Mouse (Mus musculus) bone marrow, adult 2 months (tissue): Measurements from ENCODE around the gene Akt1. TPM values are rescaled to one million over a fixed set of nuclear protein-coding genes. Genes with fewer than 3 reads are reported as not detected.
A peak's percentile ranks its signal among the peaks of the same experiment; 100 is the strongest.

Source experiments
- H3K27ac ChIP-seq: fragments of 200-500 bp; 2 replicates; pipeline ENCODE4 v1.5.1; 2012; ENCODE audit warnings: low read depth, mild to moderate bottlenecking, control low read depth, inconsistent platforms, low read length; ENCODE audit not compliant: control insufficient read depth, poor library complexity, insufficient read depth
- H3K4me1 ChIP-seq: fragments of 200-500 bp; 2 replicates; pipeline ENCODE4 v1.6.1; 2011; ENCODE audit warnings: low read length; ENCODE audit not compliant: control insufficient read depth, insufficient read depth
- H3K4me3 ChIP-seq: fragments of 200-500 bp; replicated peaks from 2 replicates; pipeline ENCODE3; 2011; ENCODE audit warnings: mild to moderate bottlenecking, low read depth, low read length, control low read depth; ENCODE audit not compliant: control insufficient read depth
- CTCF ChIP-seq: fragments of 200-500 bp; IDR thresholded peaks from 2 replicates; pipeline ENCODE4 v1.5.1; 2011; ENCODE audit warnings: low read length, control low read depth; ENCODE audit not compliant: control insufficient read depth, insufficient read depth
- POLR2A ChIP-seq: fragments of 200-500 bp; IDR thresholded peaks from 2 replicates; pipeline ENCODE4 v1.6.1; 2011; ENCODE audit warnings: low read depth, mild to moderate bottlenecking, control low read depth, low read length, borderline replicate concordance; ENCODE audit not compliant: control insufficient read depth
- WGBS: fragments of 180-500 bp; shearing (Covaris S2); methylation state at CpG from one replicate; pipeline ENCODE4 v1.1.7; 2018; 5-methylcytosine and 5-hydroxymethylcytosine counted together
- polyA plus RNA-seq: library from polyadenylated mRNA; stranded (reverse); fragments of >200 nt; gene quantifications from 2 replicates; pipeline ENCODE4 v1.2.4, GENCODE M21; 2011; ENCODE audit warnings: low replicate concordance; ENCODE audit not compliant: missing spikeins, insufficient read depth, insufficient read length

The Akt1 gene
- 39.8 and 56.1 TPM in 2 replicates for polyA plus RNA-seq

DNA sequence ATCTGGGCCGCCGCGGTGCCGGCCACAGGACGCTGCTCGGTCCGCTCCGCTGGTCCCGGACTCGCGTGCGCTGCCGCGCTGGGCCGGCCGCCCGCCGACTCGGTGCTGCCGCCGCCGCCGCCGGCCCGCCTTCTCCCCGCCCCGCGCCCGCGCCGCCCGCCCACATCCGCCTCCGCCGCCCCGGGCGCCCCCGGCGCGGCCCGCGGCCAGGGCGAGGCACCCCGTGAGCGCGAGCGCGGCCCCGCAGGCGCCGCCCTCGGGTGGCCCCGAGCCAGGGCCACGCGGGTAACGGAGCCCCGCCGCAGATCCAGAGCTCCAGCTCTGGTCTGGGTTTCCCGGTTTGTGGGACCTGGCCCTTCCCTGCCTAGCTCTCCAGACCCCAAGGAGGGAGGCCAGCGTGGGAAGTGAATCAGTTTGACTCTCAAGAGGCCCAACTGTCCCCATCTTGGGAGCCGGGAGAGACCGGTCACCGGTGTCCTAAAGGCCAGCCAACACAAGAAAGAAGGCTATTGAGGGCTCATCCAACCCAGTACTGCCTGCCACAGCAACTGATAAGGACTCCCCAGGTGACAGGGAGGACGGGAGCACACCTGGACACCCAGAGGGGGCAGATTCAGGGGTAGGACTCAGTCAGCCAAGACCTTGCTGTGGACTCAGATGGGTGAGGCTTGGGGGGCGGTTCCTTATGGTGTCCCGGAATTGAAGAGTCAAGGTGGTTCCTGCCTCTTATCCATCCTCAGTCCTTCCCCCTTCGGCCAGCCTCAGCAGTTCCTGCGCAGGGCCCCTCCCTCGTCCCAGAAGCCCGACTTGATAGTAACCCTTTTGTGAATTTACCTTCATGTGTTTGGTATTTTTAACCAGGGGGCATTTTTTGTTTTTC, at the start of gene Akt1:
TSS of gene Akt1 (minus strand) at position 753 of the 880 bp plus-strand sequence.
- no peaks in the 10 kb centered on the region; the same call in 1 of the 2 replicates for H3K4me1 ChIP-seq
- peak; percentile 16; the same call in 1 of the 2 replicates for TF ChIP-seq POLR2A
- TF ChIP-seq CTCF, result no peak
- H3K4me3 ChIP-seq, result peak within 1 kb of the TSS; percentile 75
- WGBS, result 8% methylated on average over 70 of the region's 70 CpGs
- peak within 1 kb of the TSS; percentile 94 for H3K27ac ChIP-seq

DNA sequence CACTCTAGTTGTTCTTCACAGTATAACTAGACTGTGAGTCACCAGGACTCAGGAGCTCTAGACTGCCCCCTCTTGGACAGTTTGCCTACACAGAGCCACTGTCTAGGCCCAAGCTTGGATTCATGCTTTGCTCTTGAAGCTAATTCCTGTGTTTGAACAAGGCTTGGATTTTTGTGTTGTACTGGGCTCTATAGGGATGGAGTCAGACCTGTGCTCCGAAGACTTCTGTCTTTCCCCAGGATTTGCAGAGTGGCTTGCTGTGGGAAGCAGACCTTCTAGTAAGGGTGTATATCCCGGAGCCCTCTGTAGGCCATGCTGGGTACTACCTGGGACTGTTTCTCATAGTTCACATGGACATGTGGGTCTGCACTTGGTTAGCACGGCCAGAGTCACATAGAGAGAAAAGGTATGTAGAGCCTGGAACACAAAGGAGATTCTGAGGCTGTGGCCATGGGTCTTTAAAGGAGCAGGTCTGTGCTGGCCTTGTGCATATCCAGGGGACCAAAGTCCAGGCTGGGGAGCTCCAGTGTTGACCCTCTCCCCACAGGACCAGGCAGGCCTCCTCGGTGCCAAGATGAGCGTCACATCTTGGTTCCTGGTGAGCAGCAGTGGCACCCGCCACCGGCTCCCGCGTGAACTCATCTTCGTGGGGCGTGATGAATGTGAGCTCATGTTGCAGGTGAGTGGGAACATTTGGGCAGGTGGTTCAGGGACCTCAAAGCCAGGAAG, 49.6 kb upstream of the Akt1 start:
- no peak for TF ChIP-seq POLR2A
- peak; percentile 38 for TF ChIP-seq CTCF
- Histone ChIP-seq H3K27ac (no peak overlapping the region), H3K4me1 (no peaks in the 10 kb centered on the region), H3K4me3 (no peak overlapping the region)
- 75% methylated on average over 11 of the region's 11 CpGs for WGBS

DNA sequence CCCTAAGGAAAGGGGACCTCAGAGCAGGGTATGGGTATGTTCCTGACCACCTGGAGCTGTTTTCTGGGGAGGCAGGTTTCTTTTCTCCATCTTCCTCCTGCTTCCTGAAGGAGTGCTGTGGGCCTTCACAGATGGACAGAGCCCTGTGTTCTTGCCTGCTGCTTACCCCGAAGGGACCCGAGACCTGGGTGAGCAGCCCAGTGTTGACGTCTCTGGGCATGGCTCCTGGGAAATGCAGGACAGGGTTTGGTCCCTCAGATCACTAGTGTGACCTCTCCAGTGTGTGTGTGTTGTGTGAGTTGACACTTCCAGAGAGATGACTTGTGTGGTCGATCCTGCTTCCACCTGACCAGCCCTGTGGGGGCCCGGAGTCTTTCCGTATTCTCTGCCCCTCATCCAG, 48.8 kb upstream of the Akt1 start:
- H3K27ac ChIP-seq, result no peak overlapping the region
- TF ChIP-seq CTCF (no peak), POLR2A (no peak)
- WGBS, result 91% methylated on average over 6 of the region's 6 CpGs
- H3K4me3 ChIP-seq, result no peak overlapping the region
- H3K4me1 ChIP-seq, result no peaks in the 10 kb centered on the region

DNA sequence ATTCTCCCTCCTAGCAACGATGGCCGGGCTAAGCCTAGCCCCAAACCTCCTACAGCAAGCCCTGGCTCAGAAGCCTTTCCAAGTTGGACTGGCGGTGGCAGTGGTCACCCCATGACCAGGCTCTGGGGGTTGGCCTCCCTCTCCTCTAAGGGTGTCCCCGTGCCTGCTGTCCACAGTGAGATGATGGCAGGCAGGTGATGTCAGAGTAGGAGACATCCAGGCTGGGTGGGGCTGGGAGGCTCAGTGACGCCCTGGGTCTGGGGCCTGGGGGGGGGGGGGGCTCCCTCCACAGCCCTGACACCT, 48.3 kb upstream of the Akt1 start:
- WGBS, result 29% methylated on average over 5 of the region's 5 CpGs
- no peak for TF ChIP-seq POLR2A
- TF ChIP-seq CTCF, result no peak
- H3K4me1 ChIP-seq, result no peaks in the 10 kb centered on the region
- H3K4me3 ChIP-seq, result no peak overlapping the region
- no peak overlapping the region for H3K27ac ChIP-seq

DNA sequence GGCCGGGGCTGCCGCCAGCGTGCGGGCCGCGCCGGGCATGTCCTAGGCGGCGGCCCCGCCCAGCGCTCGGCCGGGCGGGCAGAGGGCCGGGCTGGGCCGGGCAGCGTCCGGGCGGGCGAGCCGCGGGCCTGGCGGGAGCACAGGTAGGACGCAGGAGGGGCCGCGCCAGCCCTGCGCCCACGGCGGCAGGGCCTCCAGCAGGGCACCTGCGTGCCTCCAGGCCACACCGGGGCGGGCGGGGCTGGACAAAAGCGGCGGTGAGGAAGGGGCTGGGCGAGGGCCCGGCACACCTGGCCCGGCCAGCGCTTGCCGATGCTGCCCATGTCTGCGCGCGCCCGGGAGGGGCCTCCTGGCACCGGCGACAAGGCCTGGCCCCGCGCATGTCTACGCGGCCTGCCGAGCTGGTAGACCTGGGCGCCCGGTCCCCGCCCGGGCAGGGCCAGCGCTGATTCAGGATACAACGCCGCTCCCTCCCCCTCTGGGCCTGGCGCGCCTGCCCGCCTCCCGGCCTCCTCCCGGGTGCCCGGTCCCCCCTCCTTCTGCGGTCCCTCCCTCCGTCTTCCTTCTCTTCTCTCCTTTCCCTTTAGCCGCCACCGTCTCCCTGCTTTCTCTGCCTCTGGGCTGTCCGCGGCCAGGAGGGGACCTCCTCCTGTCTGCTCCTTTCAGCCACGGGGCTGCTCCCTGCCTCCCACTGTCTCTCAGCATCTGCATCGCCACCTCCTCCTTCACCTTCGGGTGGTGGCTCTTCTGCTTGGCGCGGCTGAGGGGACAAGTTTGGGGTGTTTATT, 47.8 kb upstream of the Akt1 start:
- 1% methylated on average over 75 of the region's 75 CpGs for WGBS
- H3K4me1 ChIP-seq, result no peaks in the 10 kb centered on the region
- H3K27ac ChIP-seq, result no peak overlapping the region
- TF ChIP-seq CTCF (no peak), POLR2A (no peak)
- H3K4me3 ChIP-seq, result peak overlapping the region; percentile 25

DNA sequence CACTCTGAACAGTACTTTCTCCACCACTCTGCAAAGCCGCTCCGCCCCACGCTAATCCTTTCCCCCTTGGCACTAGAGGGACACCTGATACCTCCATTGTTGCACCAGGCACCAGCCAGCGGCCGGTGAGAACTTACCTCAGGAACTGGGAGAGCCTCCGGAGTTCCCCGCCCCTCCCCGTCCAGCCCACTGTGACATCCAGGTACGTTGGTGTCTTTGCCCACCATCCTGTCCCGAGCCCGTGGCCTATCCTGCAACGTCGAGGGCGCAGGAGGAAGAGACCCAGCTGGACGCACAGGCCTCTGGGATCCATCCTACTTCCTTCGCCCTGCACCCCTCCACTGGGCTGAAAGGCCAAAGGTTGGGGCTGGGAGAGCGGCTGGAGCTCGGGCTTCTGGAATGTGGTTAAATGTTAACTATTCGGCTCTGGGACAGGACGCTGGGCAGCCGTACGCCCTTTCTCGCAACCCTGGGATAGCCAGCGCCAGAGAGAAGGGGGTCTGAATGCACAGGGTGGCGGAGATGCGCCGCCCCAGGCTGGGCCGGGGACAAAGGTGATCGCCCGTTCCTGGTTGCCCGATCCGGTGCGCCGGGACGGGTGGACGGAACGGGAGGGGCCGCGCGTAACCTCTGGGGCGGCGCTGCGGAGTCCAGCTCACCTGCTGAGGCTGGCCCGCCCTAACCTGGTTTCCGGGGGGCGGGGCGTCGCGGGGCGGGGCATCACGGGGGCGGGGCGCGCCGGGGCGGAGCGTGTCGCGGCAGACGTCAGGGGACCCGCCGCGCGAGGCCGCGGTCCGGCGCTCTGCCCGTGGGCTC, 46.9 kb upstream of the Akt1 start:
- H3K27ac ChIP-seq, result no peak overlapping the region
- TF ChIP-seq CTCF (no peak), POLR2A (no peak)
- WGBS, result 21% methylated on average over 67 of the region's 69 CpGs
- no peaks in the 10 kb centered on the region for H3K4me1 ChIP-seq
- H3K4me3 ChIP-seq, result peak overlapping the region; percentile 16

DNA sequence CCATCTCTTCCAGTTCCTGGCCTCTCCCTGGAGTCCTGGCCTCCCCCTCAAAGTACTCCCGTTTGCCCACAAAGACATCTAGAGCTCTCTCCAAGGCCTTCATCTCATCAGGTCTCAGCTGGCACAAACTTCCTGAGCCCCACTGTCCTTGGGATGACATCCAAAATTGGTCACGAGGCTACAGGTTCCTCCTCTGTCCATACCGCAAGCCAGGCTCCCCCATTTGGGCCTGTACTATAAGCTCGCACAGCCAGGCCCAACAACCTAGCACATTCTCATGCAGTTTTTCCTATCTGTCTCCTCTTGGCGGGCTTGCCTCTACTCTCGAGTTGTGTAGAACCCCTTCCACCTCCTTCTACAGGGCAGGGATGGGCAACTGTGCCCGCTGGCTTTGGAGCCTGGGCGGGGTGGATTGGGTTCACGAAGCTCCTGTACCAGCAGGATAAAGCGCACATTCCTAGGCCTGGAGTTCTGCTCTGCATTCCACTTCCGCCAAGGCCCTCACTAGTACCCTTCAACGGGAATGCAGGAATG, 46.3 kb upstream of the Akt1 start:
- no peak for TF ChIP-seq POLR2A
- TF ChIP-seq CTCF, result no peak
- Histone ChIP-seq H3K4me3 (no peak overlapping the region), H3K4me1 (no peaks in the 10 kb centered on the region), H3K27ac (no peak overlapping the region)
- 76% methylated on average over 12 of the region's 12 CpGs for WGBS
